Mouse (Mus musculus) retina, postnatal 7 days (tissue): Measurements from ENCODE around the gene Dusp7.

ENCODE experiments used
- DNase-seq: peaks from one replicate; pipeline ENCODE4 v3.0.0-alpha.2; 2012; ENCODE audit warnings: low read depth, low spot score

Dusp7 gene

GRCm38 (mm10) chr9:106354810-106355209 is 13.6 kb upstream of the Dusp7 start:
- DNase-seq, result no peak

GRCm38 (mm10) chr9:106355217-106355974 is 13.0 kb upstream of the Dusp7 start:
- no peak for DNase-seq

GRCm38 (mm10) chr9:106355975-106356286 is 12.5 kb upstream of the Dusp7 start:
- no peak for DNase-seq

- no peak for DNase-seq
Measured at GRCm38 (mm10) chr9:106356323-106356844, 12.0 kb upstream of the Dusp7 start.

GRCm38 (mm10) chr9:106357167-106357566 is 11.3 kb upstream of the Dusp7 start:
- DNase-seq, result no peak

GRCm38 (mm10) chr9:106359297-106359696 is 9.1 kb upstream of the Dusp7 start:
- DNase-seq, result no peak

GRCm38 (mm10) chr9:106361140-106361539 is 7.3 kb upstream of the Dusp7 start:
- no peak for DNase-seq

GRCm38 (mm10) chr9:106365333-106365732 is 3.1 kb upstream of the Dusp7 start:
- no peak for DNase-seq

GRCm38 (mm10) chr9:106366188-106366587 is 2.2 kb upstream of the Dusp7 start:
- no peak for DNase-seq

GRCm38 (mm10) chr9:106367001-106367400 is 1.4 kb upstream of the Dusp7 start:
- DNase-seq, result no peak

- DNase-seq, result peak; percentile 95
Measured at GRCm38 (mm10) chr9:106367592-106368111, 780 bp upstream of the Dusp7 start.

GRCm38 (mm10) chr9:106368831-106369501 is 534 bp downstream of the Dusp7 start:
- DNase-seq, result peak; percentile 52

GRCm38 (mm10) chr9:106369801-106370485 is 1.5 kb downstream of the Dusp7 start:
- DNase-seq, result no peak

GRCm38 (mm10) chr9:106370620-106371383 is 2.4 kb downstream of the Dusp7 start:
- no peak for DNase-seq

GRCm38 (mm10) chr9:106371384-106371671 is 2.9 kb downstream of the Dusp7 start:
- DNase-seq, result no peak

- DNase-seq, result no peak
Measured at GRCm38 (mm10) chr9:106371776-106372175, 3.3 kb downstream of the Dusp7 start.

- no peak for DNase-seq
Measured at GRCm38 (mm10) chr9:106372431-106373412, 4.3 kb downstream of the Dusp7 start.

- no peak for DNase-seq
Measured at GRCm38 (mm10) chr9:106373973-106374372, 5.5 kb downstream of the Dusp7 start.

GRCm38 (mm10) chr9:106377247-106377646 is 8.8 kb downstream of the Dusp7 start:
- DNase-seq, result no peak

GRCm38 (mm10) chr9:106378045-106378444 is 9.6 kb downstream of the Dusp7 start:
- no peak for DNase-seq
